Mouse (Mus musculus) layer of hippocampus, adult 11-12 months (tissue): Measurements from ENCODE around the gene Frmd8.

ENCODE experiments used
- DNase-seq: peaks from one replicate; pipeline ENCODE4 v3.0.0; 2022; ENCODE audit warnings: low spot score

The Frmd8 gene

GRCm38 (mm10) chr19:5849843-5850527, 25.1 kb downstream of the Frmd8 start:
- peak; percentile 96 for DNase-seq

GRCm38 (mm10) chr19:5848826-5849672, 26.0 kb downstream of the Frmd8 start:
- DNase-seq: no peak

- peak; percentile 61 for DNase-seq
Measured at GRCm38 (mm10) chr19:5848032-5848825, 26.8 kb downstream of the Frmd8 start.

DNA sequence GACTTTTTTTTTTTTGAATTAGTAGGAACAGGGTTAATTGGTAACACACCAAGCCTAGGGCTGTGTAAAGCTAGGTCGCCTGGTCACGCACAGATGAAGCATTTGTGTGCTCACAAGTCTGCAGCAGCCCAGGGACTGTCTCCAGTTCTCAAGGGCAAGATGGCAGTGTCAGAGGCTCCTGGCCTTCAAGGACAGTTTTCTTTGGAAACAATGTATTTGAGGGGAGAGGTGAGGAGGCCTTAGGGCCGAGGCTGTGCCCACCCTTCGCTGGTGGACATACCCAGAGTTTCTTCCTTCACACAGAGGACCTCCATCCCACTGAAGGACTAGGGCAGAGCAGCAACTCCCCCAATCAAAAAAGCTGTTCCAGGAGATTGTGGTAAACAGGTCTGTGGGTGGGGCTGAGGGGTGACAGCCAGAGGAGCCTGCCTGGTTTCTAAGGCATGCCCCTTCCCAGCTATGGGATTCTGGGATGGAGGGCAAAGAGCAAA, 27.7 kb downstream of the Frmd8 start:
- DNase-seq: no peak

- DNase-seq: peak; percentile 94
Measured at GRCm38 (mm10) chr19:5846557-5847305, 28.3 kb downstream of the Frmd8 start.

DNA sequence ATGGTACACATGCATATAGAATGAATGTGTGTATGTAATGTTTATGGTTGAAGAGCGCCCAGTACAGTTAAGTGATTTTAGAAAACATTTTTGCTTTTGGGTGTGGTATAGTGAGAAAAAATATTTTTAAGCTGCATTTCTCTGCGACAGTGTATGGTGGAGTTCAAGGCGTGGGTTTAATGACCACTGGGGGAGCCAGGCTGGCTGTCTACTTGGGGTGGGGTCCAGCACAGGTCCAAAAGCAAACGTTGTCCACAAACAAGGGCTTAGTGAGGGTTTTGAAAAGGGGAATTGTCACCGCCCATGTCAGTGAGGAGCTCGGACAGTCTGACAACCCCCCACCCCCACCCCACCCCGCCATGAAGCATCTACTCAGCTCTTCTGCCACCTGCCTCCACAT, 28.9 kb downstream of the Frmd8 start:
- DNase-seq: peak; percentile 57

DNA sequence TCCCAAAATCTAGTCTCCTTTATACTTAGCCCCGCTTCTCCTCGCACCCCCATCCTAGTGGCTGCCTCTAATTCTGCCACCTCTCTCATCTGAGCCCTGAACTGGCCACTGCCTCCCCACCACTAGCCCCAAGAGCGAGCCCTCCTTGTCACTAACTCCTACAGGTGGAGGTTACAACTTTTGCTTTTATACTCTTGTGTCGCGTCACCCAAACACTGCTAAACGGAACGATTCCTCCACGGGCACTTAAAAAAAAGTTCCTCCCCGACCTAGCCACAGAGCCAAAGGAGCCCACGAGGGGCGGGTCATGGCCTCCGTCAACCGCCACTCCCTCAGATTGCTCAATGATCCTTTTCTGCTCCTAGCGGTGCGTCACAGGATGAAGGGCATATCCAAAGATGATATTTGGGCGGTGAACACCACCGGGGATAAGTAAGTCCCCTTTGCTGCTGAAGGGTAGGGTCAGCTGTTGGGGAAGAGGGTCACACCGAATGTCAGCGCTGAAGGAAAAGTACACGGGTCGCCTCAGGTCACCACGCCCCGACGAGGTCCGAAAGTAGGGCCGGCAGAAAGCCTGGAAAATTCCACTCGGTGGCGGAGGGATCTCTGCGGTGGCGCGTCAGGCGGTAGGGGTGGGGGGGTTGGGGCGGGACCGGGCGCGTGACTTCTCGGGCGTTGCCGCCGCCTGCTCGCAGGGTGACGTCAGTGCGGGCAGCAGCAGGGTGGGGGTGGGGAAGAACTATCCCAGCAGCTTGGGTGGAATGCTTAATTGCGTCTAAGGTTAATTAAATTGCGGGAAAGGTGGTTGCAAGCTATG, 29.5 kb downstream of the Frmd8 start:
- peak; percentile 93 for DNase-seq

DNA sequence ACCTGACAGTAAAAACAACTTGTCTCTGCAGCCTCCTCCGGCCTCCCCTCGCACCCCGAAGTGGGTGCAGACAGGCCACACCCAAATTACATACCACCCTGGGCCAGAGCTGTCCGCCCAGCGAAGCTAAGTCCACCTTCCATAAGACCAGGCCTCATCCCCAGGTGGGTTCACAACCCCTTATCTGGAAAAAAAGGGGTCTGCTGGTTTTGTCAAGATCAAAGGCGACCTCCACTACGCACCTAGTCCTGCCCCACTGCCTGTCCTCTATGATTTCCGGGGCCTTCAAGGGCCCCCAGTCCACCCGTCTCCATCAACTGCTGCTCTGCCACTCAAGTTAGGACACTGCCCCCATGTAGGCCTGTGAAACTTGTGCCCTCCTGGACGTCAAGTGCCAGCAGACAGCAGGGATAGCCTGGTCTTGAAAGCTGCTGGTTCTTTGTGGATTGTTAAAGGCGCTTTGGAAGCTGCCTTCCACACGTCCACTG, 30.2 kb downstream of the Frmd8 start:
- DNase-seq: no peak

- DNase-seq: no peak
Measured at GRCm38 (mm10) chr19:5843781-5844691, 31.0 kb downstream of the Frmd8 start.

DNA sequence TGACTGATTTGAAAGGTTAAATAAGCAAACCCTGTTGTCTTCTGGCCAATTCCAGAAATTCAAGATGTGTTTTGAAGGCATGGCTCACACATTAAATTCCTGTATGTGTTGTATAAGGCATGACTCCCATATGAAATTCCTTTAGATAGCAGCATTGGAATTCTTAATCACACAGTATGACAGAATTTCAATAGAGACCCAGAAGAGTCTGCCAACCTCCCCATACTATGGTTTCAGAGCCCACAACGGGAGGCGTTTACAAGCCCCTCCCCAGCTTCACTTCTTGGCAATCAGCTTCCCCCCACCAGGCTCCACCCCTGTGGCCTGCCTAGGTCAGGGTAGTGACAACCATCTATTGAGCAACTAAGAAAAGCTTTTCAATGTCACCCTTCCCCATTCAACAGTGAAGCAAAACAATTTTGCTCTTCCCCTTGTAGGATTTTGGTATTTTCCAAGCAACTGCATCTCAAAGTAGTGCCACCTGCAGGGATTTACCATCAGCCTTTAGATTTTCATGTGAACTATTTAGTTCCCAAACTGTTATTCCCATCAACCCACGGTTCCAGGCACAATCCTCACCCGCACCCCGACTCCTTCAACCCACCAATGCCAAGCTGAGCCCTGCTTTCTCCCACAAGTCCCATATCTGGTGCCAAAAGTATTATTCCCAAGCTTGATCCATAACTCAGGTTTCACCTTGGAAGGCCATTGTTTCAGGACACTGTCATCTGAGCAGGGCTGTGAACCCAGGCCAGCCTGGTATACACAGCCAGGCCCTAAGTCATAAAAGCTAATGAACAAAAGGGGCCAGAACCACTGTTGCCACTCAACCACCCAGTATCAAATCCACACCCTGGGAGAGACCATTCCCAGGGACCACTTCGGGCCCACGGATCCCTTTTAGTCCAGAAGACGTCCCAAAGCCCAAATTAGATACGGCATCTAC, 32.0 kb downstream of the Frmd8 start:
- no peak for DNase-seq

GRCm38 (mm10) chr19:5841999-5842784, 32.9 kb downstream of the Frmd8 start:
- DNase-seq: no peak

- no peak for DNase-seq
Measured at GRCm38 (mm10) chr19:5841389-5841946, 33.6 kb downstream of the Frmd8 start.

- no peak for DNase-seq
Measured at GRCm38 (mm10) chr19:5840890-5841388, 34.1 kb downstream of the Frmd8 start.

- DNase-seq: no peak
Measured at GRCm38 (mm10) chr19:5840086-5840889, 34.8 kb downstream of the Frmd8 start.

DNA sequence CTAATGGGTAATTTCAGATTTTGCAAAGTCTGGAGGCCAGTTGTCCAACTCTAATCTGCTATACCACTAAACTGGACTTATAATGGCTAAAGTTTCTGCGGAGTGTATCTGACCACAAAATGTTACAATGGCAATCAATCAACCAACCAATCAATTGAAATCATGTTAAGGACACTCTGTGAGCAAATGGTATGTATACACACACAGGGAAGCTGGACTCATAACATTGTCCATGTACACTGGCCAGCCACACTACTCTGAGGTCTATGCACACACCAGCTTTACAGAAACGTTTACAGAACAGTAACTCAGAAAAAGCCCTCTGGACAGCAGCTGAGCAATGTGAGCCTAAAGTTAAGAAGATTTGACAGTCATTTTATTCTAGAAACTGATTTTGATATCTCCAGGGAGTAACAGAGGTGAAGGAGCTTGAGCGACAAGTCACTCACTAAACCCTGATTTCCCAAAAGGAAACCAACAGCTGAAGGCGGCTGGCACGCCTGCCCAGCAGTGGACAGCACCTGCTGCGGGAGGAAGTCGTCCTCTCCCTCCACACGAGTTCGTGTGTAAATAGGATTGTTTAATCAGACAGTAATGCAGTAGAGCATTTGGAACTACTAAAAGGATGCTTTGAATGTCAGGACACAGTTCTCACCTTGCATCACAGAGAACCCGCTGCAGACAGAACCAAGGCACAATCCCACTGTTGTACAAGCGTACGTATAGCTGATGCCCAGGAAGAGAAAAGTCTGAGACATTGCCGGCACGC, 35.6 kb downstream of the Frmd8 start:
- no peak for DNase-seq

- no peak for DNase-seq
Measured at GRCm38 (mm10) chr19:5838892-5839165, 36.2 kb downstream of the Frmd8 start.
